Mouse (Mus musculus): Measurements from ENCODE around the gene Chadl.

Gene Chadl

DNA sequence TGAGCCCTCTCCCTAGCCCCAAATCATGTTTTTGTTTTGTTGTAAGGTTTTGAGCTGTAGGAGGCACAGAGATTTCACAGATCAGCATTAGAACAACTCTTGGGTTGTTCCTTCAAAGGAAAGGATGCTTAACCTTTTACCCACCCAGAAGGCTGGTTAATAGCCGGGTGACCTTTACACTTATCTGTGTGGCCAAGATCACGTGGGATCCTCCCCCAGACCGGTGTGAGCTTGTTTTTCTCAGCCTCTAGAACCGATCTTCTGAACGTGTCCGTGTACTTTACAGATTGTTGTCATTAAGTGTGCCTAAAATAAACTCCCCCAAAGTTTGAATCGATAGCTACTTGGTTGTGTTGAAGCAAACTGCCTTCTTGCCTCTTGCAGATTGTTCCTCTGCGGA lies 3.5 kb upstream of the Chadl start:
- no peak for DNase-seq (ENCODE audit: low spot score in 2 of 2)

DNA sequence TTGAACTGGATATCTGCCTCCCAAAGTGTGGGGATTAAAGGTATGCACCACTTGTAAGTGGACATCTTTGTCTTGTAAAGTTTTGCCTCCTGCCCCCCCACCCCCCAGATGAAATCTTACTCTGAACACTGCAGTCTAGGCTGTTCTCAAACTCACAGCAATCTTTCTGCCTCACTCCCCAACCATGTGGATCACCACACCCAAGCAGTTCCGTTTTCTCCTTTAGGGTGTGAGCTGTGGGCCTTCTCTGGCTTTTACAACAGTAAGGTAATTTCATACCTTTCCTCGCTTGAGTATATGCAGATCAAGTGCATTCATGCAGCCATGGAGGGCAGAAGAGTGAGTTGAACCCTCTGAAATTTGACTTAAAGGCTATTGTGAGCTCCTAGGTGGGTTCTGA lies 3.1 kb upstream of the Chadl start:
- DNase-seq (ENCODE audit: low spot score in 2 of 2) = no peak

DNA sequence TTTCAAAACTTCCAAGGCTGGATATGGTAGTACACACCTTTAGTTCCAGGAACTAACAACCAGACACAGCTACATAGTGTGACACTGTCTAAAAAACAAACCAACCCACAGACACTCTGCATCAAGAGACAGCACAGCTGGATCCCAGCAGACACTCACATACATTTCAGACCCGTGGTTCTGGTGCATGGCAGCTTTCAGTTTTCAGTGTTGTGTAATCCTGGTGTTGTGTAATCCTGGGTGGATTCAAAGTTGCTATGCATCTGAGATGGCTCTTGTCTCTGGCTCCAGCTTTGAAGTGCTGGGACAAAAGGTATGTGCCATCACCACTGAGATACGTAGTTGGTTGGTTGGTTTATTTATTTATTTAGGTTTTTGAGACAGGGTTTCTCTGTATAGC lies 1.4 kb upstream of the Chadl start:
- no peak for DNase-seq (ENCODE audit: low spot score in 2 of 2)

DNA sequence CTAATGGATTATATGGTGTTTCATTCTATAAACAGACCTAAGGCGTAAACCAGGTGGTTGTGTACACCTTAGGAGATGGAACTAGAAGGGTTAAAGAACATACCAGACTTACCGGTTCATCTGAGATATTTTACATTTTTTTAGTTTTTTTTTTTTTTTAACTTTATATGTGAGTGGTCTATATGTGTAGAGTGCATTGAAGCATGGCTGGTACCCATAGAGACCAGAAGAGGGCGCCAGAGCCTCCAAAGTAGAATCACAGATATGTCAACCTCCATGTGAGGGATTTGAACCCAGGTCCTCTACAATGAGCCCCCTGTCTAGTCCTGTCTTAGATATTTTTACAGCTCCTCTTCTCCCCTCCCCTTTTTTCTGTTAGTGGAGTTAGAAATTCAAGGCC lies 760 bp upstream of the Chadl start:
- no peak for DNase-seq (ENCODE audit: low spot score in 2 of 2)

DNA sequence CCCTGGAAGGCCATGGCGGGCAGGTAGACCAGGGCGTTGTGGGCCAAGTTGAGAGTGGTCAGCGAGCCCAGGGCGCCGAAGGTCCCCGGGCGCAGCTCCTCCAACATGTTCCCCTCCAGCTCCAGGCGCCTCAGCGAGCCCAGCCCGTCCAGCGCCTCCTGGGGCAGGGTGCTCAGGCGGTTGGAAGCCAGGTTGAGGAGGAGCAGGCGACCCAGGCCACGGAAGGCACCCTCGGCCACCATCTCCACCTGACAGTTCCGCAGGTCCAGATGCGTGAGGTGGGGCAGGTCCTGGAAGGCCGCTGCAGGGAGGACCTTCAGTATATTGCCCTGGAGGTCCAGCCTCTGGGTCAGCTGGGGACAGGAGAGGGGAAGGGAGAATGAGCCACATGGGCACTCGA lies 2.2 kb downstream of the Chadl start:
- DNase-seq (ENCODE audit: low spot score in 2 of 2) = no peak

DNA sequence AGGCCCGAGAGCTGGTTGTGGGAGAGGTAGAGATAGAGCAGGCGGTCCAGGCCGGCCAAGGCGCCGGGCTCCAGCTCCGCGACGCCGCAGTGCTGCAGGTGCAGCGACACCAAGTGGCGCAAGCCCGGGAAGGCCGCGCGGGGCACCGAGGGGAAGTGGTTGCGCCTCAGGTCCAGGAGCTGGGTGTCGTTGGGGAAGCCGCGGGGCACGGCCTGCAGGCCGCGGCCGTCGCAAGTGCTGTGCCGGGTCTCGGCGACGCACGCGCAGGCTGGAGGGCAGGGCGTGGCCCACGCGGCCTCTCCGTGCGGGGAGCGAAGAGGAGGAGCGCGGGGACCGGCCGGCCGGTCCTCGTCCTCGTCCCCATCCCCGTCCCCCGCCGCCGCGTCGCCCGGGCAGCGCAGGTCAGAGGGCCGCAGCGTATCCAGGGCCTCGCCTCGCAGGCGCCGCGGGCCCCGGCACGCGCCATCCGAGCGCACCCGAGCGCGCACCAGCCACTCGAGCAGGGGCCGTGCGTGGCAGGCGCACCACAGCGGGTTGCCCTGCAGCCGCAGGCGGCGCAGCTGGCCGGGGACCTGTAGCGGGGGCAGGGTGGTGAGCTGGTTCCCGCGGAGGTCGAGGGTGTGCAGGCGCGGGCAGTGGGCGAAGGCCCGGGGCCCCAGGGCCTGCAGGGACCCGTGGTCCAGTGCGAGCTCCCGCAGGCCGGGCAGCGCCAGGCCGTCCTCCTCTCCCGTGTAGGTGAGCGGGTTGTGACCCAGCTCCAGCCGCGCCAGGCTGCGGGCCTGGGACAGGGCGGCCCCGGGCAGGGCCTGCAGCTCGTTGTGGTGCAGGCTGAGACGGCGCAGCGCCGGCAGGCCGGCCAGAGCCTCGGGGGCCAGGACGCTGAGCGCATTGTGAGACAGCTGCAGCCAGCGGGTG lies 2.9 kb downstream of the Chadl start:
- DNase-seq (ENCODE audit: low spot score in 2 of 2) = peak; percentile 78 to 84

DNA sequence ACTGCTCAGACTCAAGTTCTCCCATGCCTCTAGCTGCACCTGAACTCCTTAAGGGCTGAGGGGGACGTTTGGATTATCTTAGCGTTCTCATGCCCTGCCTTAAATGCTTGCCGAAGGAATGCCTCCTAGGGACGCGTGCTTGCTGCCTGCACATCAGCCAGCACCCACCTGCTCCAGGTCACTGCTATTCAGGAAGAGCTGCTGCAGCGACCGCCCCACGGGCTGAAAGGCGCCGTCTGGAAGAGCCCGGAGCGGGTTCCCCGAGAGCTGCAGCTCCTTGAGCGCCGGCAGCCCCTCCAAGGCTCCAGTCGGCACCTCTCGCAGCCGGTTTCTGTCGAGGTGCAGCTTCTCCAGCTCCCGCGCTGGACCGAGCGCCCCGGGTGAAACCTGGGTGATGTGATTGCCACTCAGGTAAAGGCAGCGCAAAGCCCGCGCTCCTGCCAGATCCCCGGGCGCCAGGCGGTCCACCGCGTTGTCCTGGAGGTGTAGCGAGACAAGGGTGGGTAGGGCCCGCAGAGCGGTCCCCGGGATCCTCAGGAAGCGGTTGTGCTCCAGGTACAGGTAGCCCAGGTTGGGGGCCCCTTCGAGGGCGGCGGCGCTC lies 3.6 kb downstream of the Chadl start:
- DNase-seq (ENCODE audit: low spot score in 2 of 2) = no peak

DNA sequence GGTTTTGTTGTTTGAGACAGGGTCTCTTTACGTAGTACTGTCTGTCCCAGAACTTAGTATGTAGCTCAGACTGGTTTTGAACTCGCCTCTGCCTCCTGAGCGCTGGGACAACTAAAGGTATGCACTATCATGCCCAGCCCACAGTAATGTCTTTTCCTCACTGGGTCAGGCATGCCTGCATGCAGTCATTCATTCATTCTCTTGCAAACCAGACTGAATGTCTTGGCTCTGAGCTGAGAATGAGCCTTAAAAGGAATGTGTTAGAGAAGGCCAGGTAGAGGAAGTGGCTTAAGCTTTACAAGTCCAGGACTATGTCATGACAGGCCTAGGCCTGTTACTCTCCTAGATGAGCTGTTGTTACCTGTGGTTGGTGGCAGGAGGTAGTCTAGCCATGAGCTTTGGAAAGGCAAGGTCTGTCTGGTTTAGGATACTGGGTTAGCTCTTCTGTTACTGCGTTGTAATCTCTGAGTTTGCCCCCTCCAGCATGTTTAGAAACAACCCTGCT lies 16.7 kb downstream of the Chadl start:
- no peak for DNase-seq (ENCODE audit: low spot score in 2 of 2)

DNA sequence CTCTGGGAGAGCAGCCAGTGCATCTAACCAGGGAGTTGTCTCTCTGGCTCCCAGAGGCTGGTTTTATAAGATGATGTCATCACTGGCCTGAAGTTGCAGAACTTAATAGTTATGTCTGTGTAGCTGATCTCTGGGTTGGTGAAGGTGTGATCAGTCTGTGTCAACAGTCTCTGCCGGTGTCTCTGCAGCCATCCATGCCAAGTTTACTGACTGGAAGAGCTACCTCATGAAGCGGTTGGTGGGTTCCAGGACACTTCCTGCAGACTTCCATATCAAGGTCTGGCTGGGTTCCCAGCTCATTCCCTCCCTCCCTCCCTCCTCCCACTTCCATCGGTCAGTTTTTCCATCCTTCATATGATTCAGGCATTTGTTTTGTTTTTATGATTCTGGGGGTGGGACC lies 20.4 kb downstream of the Chadl start:
- DNase-seq (ENCODE audit: low spot score in 2 of 2) = no peak

DNA sequence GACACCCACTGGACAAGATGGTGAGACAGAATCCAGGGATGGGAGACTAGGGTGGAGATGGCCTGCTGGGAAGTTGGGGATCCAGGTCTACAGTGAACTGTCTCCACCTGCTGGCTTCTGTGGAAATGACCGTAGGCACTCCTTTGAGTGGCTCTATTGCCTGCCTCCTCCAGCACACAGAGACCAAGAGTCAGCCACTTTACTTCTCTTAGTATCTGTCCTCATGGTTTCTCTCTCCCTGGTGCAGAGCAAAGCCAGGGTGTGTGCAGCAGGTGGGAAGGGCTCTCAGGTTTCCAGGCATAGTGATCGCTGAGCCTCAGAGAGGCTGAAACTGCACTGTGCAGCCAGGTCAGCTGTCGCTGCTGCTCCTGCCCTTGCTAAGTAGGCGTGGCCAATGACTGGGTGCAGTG lies 26.9 kb downstream of the Chadl start:
- DNase-seq (ENCODE audit: low spot score in 2 of 2) = peak in 1 of 2 experiments; percentile 30

DNA sequence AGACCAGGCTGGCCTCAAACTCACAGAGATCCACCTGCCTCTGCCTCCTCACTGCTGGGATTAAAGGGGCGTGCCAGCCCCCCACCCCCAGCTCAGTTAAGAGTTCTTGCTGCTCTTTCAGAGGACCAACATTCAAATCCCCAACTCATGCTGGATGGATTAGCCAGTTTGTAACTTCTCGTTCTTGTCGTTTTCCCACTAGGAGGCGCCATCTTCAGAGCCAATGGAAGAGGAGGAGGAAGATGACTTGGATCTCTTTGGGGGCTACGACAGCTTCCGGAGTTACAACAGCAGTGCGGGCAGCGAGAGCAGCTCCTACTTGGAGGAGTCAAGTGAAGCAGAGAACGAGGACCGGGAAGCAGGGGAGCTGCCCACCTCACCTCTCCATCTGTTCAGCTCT lies 30.1 kb downstream of the Chadl start:
- no peak for DNase-seq (ENCODE audit: low spot score in 2 of 2)

DNA sequence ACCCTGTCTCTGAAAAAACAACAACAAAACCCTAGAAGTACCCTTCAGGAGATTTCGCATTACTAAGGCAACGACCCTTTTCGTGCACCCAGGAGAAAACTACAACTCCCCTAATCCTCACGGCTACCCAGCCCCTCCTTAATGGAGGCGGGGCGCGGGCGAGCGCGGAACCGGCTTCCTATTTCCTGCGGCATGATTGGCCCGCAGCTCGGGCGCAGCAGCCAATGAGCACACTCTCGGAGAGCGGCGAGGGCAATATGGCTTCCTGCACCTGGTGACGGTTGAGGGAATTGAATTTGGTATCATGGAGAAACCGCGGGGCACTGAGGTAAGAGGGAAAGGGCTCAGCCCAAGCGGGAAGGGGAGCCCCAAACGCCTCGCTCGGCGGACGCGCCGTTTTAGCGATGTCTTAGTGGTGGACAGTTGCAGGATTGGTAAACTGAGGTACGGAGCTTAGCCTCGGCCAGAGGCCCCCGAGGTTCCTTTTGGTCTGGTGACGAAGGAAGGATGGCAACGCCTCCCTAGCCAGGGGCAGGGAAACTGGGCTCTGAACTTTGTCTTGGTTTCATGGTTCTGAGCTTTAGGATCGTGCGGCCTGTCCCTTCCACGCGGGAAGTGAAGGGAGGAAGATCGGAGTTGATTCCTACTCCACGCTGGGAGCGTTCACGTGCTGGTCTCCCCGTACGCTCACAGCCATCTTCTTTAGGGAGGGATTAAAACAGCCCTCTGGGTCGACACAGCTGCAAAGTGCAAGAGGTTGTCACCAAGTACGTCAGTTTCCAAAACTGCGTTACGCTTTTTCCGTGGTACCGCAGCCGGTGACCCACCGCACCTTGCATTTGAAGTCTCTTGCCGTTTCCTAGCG lies 33.2 kb downstream of the Chadl start, which contains the start of gene L3mbtl2:
L3mbtl2 (plus strand) TSS at position 193 of the 865 bp plus-strand sequence.
- DNase-seq (ENCODE audit: low spot score in 2 of 2) = peak; percentile 71 to 88

DNA sequence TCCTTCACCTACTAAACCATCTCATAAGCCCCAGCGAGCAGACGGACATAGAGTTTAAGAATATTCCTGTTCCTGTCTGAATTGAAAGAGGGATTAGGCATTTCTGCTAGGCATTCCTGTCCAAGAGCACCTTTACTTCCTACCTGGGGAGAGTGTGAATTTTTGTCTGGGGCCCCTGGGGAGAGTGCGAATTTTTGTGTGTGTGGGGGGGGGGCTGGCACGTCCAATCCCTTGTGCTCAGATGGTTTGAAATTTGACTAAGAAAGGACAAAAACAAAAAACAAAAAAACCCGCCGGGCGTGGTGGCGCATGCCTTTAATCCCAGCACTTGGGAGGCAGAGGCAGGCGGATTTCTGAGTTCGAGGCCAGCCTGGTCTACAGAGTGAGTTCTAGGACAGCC lies 33.8 kb downstream of the Chadl start:
- no peak for DNase-seq (ENCODE audit: low spot score in 2 of 2)

DNA sequence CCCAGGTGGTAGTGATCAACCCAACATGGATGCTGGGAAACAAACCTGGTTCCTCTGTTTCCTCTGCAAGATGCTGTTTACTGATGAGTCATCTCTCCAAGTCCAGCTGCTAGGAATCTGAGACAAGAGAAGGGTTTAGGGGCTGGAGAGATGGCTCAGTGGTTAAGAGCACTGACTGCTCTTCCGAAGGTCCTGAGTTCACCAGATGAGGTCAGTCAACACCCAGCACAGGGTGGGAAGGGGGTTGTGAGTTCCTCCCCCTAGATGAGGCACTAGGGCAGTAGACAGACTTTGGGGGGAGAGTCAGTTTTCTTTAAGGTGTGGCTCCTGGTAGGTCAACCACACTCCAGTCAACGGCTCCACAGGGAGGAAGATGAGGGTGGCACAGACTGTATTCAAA lies 35.4 kb downstream of the Chadl start:
- DNase-seq (ENCODE audit: low spot score in 2 of 2) = no peak

DNA sequence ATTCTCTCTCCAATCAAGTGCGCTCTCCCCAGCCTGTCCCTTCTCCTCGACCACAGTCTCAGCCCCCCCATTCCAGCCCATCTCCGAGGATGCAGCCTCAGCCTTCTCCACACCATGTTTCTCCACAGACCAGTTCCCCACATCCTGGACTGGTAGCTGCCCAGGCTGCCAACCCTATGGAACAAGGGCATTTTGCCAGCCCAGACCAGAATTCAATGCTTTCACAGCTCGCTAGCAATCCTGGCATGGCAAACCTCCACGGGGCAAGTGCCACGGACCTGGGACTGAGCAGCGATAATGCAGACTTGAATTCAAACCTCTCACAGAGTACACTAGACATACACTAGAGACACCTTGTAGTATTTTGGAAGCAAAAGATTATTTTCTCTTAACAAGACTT lies 46.5 kb downstream of the Chadl start:
- DNase-seq (ENCODE audit: low spot score in 2 of 2) = no peak

DNA sequence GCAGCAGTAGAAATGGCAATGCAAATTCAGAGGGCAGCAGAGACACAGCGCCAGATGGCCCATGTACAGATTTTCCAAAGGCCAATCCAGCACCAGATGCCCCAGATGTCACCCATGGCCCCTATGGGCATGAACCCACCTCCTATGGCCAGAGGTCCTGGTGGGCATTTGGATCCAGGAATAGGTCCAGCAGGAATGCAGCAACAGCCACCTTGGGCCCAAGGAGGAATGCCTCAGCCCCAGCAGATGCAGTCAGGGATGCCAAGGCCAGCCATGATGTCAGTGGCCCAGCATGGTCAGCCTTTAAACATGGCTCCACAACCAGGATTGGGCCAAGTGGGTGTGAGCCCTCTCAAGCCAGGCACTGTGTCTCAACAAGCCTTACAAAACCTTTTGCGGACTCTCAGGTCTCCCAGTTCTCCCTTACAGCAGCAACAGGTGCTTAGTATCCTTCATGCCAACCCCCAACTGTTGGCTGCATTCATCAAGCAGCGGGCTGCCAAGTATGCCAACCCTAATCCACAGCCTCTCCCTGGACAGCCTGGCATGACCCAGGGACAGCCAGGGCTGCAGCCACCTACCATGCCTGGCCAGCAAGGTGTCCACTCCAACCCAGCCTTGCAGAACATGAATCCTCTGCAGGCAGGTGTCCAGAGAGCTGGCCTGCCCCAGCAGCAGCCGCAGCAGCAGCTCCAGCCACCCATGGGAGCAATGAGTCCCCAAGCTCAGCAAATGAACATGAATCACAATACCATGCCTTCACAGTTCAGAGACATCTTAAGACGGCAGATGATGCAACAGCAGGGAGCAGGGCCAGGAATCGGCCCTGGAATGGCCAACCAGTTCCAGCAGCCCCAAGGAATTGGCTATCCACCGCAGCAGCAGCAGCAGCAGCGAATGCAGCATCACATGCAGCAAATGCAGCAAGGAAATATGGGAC lies 47.3 kb downstream of the Chadl start:
- DNase-seq (ENCODE audit: low spot score in 2 of 2) = no peak

All from urinary bladder, adult 18-20 months (tissue).